Mouse (Mus musculus) cerebellum, postnatal 4 days (tissue): ENCODE results near the gene Fyb.

Experiments
- DNase-seq, 2 experiments: peaks; one replicate each; pipeline ENCODE4 v3.0.0; 2022; ENCODE audit warnings: low spot score in 2 of 2, mixed read lengths in 1 of 2

Gene Fyb

DNA sequence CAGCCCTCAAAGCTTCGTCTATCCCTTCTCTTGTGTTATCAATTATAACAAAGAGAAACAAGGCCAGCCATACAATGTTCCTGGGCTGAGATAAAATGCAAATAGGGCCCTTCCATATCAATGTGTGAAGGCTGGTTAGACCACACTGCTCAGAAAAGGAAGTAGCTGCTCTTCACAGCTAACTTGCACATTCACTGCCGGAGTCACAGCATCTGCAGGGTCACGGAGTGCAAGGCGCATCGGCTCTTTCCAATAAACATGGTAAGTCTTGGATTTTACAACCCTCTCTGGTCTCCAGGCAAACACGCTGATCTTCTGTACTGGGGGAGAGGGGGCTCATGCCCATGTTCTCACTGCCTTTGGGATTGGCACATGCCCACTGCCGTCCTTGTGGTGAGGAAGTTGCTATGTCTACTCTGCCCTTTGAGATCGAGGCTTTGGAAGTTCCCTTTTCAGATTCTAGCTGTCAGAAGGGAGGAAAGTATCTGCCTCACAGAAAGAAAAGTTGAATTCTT lies at the start of gene Fyb:
Fyb (plus strand) TSS at position 201 of the 515 bp plus-strand sequence.
- no peak for DNase-seq

DNA sequence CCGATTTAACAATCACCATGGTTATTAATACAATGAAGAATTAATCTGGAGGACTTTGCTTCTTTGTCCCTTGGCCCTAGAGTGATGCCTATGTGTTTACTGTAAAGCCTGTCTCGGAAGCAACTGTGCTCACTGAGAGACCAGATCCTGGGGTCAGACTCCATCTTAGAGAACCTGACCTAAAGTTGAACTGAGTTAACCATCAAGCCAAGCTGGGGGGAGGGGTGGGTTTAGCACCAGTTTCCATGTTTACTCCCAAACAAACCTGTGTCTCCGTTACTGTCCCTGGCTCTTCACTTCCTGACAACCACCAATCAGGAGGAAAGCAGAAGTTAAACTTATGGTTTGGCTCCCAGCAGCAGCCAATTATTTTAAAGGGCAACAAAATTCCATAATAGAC lies 39.1 kb upstream of the Fyb start:
- no peak for DNase-seq

DNA sequence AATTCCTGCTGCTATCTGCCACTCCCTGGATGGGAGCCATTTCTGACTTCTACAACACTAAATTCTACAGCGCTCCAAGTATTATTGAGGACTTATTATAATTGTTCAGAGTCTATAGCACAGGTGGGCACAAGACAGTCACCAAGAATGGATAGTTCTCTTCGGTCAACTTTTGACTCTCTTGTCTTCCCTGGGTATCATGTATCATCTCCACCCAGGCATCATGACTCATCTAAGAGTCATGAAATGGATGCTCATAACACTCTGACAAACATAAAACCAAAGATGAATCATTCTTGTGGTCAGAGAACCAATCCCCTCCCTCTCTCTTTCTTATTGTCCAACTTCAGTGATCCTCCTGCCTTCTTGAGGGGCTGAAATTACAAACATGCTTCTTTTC lies 30.3 kb upstream of the Fyb start:
- DNase-seq: no peak

DNA sequence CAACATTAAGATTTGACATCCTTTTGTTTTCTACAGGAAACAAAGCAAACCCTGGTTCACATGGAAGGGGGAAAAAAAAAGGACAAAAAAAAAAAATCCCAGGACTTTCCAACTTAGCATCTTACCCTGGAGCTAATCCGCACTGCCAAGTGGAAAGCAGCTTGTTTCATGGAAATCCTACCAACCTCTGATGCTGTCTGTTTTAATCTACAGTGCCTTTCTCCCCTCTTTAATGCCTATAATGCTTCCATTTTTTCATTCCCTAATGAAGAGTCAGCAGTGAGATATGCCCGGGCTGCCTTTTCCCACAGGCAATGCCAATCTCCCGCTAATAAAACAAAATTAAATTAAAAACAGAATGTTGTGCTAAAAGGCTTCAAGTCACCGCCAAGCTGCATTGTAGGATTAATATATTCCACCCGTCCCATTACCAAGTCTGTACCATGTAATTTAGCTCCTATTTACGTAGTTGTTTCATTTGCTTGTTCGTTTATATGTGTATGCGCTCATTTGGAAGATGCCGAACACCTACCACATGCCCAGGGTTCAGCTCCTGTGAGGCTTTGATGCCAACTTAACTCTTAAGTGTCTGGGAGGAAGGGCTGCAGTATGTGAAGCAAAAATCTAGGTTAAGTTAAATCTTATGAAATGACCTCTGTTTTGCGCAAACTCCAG lies 24.1 kb upstream of the Fyb start:
- no peak for DNase-seq

DNA sequence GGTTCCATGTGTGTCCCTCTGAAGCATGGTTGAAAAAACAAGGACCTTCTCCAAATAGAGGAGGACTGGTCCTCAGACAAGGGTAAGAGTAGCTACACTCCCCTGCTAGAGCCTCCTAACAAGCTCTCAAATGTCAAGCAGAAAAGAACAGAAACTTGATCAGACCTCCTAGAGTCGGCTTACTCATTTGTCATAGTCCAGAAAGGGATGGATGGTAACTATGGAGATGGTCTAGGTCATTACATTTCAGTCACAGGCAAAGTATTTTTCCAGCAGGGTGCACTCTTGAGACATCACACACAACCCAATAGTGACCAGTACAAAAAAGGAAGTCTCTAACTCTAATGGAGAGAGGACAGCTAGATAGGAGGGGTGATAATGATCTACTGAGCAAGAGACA lies 21.9 kb upstream of the Fyb start:
- DNase-seq: no peak

DNA sequence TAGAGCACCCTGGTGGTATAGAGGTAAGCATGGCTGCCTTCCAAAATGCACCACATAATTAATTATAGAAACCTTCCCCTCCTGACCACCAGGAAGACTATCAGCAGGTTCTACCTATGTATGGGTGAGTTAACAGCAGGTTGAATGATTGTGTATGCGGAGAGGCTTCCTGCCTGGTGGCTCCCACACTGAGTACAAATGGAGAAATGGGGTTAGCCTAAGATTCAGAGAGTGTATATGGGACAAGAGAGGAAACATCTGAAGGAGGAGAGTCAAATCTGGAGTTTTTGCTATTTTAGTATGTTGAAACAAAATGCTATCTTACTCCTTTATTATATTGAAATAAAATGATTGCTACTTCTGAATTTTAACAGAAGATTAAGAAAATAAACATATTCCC lies 5.1 kb upstream of the Fyb start:
- no peak for DNase-seq

DNA sequence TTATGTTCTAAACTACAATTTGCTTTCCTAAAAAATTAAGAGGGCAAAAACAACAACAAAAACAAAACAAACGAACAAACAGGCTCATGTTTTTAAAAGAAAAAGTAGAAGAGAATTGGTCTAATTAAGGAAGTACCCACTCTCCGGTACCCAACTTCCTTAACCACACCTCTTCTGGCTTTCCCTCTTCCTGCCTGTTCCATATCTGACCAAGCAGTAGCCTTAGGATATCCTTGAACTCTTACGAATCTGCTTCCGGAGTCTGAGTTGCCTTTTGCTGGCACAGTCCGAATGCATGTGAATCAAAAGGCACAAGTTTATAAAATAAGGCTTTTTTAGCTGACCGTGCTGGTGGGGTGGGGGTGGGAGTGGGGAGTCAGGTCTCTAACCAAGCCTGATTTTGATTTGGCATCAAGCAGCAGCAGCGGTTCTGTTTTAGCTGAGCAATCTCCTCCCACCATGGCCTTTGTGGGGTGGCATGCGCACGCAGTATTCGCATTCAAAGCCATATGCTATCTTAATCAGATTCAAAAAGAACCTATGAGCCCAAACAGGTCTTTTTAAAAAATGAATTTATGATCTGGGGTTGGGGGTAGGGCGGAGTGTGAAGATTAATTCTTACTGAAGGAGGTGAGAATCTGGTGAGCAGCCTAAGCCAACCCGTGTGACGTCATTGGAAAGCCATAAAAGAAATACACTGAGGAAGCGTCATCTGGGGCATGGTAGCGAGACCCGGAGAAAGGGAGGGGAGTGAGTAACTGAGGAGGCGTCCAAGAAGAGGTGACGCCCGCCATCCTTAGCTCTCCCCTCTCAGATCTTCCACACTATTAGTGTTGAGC lies 3.0 kb upstream of the Fyb start:
- no peak for DNase-seq

DNA sequence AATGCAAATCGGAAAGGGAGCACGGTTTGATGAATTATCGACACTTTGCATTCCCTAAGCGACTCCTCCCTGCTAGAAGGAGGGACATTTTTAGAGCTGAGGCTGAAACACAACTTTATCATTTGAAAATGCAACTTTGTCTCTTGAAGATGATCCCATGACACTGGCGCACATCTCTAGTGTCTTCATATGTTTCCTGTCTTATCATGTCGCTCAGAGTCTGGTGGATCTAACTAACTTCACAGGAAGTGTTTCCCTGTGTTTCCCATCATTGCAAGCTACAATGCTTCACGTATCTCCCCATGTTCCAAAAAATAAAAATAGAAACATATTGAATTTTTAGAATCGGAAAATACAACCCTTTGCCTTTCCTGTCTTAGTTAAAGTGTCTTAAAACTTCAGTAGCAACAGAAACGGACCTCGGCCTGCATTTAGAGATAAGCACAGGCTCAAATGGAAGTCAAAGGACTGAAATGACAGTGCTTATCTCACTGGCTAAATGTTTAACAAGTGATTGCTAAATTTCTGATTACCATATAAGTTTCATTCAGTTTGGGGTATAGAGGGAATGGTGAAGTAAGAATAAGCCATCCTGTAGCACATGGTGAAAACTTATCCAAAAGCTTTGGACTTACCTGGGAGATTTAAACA lies 2.0 kb upstream of the Fyb start:
- DNase-seq: no peak

DNA sequence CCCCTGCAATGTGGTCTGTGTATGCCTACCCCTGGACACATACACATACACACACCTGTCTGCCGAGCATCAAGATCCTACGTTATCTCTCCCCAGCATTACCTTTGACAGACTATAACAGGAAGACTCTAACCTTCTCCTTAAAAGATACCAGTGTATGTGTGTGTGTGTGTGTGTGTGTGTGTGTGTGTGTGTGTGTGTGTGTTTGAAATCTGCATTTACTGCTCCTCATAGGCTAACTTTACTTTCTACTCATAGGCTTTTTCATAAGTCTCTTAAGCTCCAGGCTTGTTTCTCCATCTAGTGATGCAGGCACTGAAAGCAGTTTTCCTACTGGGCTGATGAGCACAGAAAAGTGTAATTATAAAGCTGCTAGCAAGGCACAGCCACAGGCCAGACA lies 2.1 kb downstream of the Fyb start:
- no peak for DNase-seq

DNA sequence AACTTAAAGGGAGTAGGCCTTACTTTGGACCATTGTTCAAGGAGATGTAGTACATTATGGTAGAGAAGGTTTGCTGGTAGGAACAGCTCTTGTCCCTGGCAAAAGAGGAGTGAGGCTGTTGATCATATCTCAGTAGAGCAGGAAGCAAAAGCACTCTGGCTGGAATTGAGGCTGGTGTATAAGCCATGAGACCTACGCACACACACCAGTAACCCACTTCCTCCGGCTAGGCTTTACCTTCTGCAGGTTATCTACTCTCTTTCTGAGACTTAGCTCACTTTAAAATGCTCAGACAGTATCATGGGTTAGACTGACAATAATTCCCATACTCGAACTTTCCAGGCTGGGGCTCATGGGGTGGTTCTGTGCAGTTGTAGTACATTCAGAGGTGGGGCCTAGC lies 2.7 kb downstream of the Fyb start:
- no peak for DNase-seq

DNA sequence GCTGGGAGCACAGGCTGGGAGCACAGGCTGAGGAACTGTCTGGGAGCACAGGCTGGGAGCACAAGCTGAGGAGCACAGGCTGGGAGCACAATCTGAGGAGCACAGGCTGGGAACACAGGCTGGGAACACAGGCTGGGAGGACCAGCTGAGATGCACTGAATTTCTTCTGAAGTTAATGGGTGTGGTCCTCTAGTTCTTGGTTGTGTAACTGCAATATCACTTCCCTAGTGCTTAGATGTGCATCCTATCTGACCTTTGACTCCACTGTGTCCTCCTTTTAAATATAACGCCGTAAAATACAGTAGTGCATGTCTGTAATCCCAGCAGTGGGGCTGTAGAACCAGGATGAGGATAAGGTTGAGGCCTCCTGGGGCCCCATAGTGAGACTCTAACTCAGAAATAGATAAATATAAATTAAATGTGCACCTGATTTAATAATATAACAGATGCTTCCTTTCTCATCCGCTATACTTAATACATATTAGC lies 11.2 kb downstream of the Fyb start:
- no peak for DNase-seq

DNA sequence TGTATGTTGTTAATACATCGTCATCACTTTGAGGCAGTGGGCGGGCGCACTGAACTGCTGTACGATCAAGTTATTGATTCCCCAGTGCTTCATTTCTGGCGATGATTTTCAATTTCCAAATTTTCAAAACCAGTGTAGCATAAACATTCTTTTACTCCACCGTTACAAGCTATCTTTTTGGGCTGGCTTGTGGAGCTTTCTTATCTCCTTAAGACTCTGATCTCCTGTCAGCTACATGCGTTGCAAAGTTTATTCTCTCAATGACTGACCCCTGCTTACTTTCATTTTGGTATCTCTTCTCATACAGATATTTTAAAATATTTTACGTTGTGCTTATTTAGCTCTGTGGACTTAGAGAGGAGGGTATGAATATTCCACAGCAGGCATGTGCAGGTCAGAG lies 11.9 kb downstream of the Fyb start:
- no peak for DNase-seq

DNA sequence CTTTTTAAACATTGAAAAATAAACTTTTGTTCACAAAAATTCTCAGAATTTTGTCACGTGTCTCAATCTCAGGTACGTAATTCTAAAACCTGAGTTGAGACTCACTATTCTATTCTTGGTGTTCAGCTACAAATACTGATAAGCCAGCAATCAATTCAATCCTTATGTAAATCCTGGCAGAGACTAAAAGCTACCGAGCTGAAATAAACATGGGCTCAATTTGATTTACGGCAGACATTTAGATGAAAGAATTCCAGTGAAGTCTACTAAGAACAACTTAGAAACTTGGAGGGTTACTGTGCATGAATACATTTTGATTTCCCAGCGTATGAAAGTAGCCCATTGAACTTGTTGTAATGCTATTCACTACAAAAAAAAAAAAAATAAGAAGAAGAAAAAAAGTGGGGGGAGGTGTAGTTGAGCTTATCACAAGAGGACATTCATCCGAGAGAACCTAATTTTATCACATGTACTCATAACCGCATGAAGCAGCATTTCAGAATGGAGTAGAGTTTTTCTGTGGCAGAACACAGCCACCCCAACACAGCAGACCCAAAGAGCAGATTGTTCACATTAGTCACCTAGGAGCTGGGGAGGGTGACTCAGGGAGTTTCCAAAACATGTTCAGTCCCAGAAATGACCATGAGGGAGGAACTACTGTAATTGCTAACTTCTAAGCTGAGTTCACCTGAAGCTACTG lies 17.1 kb downstream of the Fyb start:
- DNase-seq: no peak

DNA sequence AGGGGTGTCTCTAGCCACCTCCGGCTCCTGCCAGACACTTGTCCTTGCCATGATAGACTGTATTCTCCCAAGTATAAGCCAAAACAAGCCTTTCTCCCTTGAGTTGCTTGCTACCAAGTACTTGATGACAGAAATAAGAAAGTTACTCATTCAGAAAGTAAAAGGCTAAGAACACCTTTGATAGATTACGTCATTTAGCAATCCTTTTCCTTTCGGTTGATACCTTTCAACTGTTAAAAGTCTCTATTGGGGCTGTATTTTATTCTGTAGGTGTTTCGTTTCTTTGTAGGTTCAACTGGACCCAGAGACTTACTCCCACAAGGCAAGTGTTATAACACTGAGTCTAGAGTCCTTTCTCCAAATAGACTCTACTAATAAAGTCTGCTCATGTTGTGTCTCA lies 26.3 kb downstream of the Fyb start:
- no peak for DNase-seq

DNA sequence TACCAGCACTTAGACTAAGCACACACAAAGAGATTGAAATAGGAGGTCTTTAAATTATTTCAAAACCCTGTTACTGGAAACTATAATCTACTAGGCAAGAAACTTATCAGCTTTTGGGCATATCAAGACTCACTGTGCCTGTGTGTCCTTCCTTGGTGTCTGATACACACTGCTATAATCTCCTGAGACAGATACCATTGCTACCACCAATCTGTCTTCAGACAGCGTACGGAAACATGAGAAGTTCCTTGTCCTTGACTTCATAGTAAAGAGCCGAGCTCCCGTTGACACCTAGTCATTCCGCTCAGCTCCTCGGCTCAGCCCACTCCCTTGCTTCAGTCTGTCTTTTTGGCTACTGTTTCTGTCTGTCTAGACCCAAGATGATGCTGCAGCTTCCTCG lies 29.2 kb downstream of the Fyb start:
- DNase-seq: no peak

DNA sequence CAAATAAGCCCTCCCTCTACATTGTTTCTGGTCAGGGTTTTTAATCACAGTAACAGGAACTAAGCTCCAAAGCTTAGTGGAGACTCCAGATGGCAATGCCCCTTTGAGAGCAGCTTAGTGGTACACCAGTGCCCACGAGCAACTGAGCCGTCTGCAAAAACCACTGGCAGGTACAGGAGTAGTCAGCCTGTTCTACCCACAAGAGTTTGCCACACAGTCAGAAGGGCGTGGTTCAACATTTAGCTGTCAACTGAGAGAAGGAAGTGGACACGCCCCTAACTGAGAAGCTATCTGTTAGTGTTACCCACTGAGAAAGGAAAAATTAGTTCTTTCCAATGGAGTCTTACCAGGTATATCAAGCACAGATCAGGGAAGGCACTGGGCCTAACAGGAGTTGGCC lies 32.1 kb downstream of the Fyb start:
- DNase-seq: no peak

DNA sequence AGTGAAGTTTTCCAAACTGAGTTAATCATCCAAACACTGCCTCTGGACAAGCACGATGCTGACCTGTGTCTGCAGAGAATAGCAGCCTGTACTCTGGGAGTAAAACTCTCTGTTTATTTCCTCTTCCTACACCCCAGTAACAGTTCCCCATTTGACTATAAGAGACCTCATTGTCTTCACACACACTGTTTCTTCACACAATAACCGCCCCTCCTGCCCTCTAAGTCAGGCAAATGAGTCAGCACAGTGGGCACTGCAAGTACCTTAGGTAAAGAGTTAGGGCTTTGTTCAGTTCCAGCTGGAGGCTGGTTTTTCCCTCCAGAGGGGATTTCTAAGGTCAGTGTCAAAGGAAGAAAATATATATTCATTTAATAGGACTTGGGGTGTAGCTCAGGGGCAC lies 32.9 kb downstream of the Fyb start:
- no peak for DNase-seq

DNA sequence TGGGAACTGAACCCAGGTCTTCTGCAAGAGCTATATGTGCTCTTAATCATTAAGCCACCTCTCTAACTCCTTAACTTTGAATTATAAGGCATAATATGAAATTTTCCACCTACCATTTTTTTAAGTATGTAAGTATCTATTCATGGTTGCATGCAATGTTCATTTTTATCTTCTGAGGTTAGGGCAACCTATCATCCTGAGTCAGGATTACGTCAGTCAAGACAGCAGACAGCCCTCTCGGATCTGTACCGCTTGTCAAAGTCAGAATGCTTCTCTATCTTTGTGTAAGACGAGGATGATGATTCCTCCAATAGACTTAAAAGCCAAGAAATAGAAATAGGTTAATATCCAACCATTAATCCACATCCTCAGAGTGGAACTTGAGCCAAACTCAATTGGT lies 33.6 kb downstream of the Fyb start:
- no peak for DNase-seq

DNA sequence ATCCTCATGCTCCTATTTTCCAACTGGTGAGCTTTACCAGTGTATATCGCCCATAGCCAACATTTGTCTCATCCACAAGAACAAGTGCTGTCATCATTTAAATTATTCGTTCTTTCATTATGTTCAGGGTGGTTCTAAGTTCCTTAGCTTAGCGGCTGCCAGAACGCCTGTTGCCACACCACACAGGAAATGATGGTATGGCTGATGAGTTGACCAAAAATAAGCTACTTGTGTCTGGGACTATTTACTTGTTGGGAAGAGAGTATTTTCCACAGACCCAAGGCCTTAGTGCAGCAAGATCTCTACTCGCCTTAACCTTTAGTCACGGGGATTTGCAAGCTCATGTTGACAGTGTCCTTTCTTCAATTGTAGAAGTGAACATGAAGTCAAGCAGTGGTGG lies 34.3 kb downstream of the Fyb start:
- no peak for DNase-seq

DNA sequence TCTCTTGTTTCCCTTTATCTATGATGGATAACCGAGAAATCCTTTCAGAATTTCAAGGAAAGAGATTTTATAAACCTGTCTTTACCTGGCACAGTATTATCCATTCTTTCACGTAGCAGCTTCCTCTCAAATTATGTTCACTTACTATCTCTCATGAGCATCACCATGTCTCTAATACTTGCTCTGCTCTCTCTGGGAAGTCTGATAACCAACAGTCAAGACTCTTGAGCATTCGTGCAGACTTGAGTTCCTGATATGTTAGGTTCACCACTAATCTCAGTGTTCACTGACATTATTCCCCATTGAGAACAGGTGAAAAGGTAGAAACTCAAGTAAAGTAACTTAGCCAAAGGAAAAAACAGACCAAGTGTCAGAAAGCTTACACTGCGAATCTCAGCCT lies 34.9 kb downstream of the Fyb start:
- DNase-seq: no peak

DNA sequence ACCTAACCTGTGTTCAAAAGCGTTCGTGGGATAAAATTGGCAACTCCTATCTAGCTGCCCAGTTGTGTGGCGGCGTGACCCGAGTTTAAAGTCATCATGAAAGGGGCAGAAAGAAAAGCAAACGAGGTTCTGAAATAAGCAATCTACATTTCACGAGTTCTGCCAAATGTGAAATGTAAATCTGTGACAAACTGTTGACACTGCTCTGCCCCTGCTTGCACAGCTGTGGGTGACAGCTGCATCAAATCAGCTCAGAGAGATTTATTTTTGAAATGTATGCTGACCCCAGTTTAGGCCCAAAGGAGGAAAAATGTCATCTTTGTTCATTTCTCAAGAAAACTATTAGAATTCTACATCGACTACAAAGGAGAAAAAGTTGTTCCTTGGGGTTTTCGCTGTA lies 36.5 kb downstream of the Fyb start:
- DNase-seq: no peak

DNA sequence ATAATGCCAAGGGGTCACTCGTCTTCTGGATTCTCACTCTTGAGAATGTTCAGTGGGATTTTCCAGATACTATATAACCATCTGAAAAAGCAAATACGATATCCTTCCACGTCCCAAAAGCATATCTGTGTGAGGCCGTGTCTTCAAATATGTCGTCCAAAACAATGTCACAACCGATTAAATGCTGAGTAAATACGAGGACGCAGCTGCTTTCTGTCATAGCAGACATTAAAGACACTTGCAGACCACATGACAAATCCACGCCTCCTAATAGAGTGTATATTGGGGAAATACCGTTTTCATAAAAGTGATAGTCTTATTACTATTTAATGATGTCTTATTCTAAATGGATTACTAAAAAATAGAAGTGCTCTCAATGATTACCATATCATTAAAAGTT lies 38.0 kb downstream of the Fyb start:
- DNase-seq: no peak
